Mouse (Mus musculus) right cerebral cortex, postnatal 10 days (tissue): ENCODE results near the gene Amh.
"Not testable (repeated sequence)": the region's sequence is repeated elsewhere in the genome, so short reads cannot be mapped to it uniquely, and the experiment has no call there.

ENCODE experiments used
- DNase-seq, 2 experiments: peaks; one replicate each; pipeline ENCODE4 v3.0.0; 2021; ENCODE audit warnings: low spot score in 2 of 2

Amh gene

DNA sequence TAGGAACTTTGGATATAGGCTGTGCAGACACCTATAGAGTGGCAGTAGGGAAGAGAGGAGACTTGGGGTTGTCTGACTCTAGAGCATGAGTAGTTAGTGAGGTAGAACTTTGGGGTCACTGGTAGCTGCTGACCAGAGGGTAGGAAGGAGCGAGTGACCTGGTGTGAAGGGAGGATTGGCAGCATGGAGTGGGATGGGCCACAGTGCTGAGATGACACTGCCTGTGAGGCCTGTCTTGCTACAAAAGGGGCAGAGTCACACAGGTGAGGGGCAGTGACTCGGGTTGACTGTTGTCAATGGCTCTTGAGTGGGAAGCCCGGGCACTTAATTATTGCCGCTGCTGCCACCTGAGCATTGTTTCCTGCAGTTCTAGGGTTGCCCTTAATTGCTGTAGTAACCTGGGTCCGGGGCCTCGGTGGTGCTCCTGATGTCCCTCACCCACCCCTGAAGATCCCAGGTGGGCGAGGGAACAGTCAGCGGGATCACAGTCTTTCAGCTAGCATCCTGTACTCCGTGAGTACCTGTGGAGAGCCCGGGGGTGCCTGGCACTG lies 22.9 kb downstream of the Amh start:
- no peak for DNase-seq

DNA sequence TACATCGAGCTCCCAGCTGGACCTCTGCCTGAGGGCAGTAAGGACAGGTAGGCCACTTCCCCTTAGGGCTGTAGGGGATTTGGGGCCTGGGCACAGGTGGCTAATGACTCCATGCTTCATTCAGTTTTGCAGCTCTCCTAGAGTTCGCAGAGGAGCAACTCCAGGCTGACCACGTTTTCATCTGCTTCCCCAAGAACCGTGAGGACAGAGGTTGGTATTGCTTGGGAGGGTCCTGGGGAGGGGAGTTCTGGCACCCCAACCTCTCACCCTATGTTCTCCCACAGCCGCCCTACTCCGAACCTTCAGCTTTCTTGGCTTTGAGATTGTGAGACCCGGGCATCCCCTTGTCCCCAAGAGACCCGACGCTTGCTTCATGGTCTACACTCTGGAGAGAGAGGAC lies 23.5 kb downstream of the Amh start:
- DNase-seq = not testable (repeated sequence)

DNA sequence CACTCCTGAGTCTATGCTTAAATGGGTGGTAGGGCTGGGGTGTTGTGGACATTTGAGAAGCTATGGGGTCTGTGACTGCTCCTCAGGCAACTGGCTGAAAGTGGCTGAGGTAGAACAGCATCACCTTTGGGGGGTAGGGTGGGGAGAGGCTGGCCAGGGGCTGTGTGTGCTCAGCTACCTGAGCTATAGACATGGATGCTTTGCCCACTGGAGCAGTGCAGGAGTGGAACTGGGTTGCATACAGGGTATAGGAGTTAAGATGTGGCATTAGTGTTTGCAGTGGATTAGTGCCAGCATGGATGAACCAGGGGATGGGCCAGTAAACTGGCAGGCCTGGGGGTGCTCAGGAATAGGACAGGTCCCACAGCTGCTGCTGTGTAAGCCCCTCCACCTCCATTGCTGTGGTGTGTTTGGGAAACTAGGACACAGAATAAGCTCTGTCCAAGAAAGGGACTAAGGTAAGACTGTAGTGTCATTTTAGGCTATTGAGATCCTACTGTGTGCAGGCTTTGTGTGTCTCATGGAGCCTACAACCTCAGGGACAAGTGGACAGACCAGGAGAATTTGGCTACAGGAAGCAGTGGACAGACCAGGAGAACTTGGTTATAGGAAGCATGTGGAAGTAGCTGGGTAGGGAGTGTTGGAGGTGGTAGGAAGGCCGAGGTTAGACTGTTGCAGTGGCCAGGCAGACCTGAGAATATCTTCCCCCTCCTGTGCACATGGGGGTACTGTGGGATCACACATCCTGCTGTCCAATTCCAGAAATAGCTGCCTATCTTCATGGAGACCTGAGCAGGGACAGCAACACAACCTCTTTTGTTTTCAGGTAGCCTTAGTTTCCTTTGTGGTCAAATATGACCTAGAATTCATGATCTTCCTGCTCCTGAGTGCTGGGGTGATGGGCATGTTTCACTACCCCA lies 24.6 kb downstream of the Amh start:
- no peak for DNase-seq

DNA sequence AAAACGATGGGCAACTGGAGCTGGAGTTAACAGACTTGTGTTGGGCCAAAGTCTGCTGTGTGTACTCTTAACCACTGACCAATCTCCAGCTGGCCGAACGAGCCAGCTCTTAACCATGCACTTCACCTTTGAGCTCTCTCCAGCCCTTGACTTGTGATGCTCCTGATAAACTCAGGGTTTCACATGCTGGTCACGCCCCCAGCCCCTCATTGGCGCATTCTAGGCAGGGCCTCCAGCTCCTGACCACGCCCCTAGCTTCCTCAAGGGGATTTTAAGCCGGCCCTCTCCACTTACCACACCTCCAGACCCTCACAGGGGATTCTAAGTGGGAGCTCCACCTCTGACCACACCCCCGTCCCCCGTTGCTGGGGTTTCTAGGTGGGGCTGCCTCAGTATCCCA lies 26.1 kb downstream of the Amh start:
- DNase-seq = peak; percentile 68 to 71

DNA sequence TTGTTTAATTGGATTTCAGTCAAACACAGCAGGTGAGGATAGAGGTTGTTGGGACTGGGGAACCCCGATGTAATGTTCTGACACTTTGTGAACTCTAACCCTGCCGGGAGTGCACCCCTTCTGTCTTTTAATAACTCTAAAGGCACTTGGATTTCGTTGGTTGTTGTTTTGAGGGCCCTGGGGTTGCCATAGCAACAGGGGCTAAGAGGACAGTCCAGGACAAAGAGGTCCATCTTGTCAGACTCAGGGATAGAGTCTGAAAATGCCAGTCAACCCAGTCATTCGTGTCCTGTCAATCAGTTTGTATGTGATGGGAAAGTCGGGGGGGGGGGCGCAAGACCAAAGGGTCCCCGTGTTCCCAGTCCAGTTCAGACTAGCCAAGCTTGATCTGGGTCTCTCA lies 27.8 kb downstream of the Amh start:
- DNase-seq = no peak

DNA sequence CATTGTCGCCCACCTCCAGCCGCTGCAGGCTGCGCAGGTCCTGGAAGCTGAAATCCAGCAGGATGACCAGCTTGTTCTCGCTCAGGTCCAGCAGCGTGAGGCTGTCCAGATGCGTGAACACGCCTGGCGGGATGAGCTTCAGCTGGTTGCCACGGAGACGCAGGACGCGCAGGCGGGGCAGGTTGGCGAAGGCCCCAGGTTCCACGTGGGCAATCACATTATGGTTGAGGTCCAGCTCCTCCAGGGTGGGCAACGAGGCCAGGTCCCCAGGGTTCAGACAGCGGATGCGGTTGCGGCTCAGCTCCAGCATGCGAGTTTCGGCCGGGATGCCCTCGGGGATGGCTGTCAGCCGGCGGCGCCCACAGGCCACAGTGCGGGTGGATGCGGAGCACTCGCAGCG lies 30.6 kb downstream of the Amh start:
- no peak for DNase-seq

DNA sequence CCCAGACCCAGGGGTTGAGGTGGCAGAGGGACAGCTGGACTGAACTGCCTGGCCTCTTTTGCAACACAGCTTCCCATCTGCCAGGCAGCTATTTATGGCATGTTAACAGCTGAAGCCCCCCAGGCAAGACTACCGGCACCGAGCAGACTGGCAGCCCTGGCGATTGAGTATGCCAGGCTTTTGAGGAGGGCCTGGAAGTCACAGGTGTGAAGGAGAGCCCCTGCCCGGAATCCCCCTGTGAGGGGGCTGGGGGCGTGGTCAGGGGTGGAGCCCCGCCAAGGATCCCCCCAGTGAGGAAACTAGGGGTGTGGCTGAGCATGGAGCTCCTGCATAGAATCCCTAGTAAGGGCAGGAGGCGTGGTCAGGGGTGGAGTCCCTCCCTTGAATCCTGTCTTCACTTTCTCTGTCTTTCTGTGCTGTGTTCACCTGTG lies 31.9 kb downstream of the Amh start:
- DNase-seq = no peak

DNA sequence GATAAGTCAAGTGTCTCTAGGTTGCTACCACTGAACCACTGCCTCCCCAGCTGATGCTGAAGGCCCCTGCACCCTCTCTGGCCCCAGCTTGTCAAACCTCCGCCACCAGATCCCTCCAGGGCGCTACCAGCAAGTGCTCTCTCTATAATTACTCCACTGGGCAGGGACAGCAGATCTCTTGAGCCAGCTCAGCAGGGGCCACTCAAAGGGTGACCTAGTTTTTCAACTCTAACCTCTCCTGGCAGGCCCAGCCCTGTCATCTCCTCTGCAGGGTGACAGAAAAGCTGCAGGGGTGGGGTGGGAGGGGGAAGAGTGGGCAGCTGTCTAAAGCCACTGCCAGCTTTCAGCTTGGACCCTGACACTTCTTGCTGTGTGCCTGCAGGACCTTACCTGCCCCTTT lies 32.8 kb downstream of the Amh start:
- DNase-seq = no peak

DNA sequence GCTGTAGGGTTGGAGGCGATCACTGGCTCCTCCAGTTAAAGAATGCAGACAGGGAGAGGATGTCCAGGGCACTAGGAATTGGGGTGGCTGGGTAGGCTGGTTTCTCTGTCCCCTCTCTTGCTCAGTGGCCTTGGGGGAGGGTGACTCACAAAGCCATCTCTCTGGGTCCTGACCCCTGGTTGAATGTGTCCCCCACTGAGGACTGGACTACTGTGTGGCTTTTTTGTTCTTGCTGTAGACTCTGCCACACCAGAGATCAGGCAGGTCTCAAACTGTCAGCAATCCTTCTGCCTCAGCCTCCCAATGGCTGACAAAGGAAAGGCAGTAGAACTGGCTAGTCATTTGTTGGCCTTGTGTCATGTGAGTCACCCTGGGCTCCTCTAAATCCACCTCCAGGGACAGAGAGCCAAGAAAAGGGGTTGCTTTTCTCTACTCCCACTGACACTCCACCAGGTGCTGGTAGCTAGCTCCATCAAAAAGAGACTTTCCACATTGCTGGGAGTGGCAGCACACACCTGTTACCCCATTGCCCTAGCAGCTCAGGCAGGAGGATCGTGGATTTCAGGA lies 33.4 kb downstream of the Amh start:
- no peak for DNase-seq

DNA sequence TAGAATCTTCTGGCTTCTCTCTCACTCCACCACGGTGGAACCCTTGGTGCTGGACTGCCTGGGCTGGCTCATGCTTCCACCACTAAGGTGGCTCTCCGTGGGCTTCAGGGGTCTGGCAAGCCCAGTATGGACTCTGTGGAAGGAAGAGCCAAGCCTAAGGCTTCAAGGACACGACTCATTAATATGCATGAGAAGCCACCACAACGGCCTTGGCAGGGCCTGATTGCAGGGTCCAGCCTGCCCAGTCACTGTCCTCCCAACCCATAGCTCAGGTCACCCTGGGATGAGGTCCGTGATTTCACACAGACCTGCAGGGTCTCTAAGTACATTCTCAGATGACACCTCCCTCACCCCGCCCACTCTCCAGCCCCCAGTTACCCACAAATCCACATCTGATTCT lies 34.8 kb downstream of the Amh start:
- DNase-seq = no peak

DNA sequence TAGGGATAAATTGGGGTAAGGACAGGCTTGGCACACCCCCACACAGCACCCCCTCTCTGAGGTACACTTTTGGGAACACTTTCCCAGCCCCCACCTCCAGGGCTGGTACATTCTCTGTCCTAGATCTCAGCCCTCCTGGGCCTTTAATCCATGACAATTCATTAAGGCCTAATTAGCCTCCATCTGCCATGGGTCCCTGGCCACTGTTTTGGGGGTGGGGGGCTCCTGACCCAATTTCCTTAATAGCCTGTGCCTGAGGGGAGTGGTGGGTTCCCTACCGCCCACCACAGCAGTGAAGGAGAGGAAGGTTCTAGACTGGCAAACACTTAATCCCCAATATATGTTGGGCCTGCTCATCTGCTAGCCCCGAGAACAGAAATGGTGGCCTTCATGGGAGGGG lies 36.6 kb downstream of the Amh start:
- DNase-seq = no peak

DNA sequence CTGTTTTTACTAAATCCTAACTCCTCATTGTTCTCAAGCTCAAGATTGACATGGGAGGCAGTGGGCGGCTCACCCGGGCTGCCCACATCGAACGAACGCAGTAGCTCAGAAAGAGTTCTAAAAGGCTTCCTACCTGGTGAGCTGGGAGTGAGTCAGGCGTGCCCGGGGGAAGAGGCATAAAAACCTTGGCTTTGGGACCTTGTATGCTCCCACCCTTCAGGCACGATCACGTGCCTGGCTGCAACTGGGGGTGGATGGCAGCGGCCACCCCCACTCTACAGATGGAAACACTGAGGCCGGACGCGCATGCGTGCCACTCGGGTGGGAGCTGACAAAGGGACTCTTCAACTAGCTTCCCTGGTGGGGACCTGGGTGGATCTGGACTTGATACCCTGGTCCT lies 37.3 kb downstream of the Amh start:
- no peak for DNase-seq

DNA sequence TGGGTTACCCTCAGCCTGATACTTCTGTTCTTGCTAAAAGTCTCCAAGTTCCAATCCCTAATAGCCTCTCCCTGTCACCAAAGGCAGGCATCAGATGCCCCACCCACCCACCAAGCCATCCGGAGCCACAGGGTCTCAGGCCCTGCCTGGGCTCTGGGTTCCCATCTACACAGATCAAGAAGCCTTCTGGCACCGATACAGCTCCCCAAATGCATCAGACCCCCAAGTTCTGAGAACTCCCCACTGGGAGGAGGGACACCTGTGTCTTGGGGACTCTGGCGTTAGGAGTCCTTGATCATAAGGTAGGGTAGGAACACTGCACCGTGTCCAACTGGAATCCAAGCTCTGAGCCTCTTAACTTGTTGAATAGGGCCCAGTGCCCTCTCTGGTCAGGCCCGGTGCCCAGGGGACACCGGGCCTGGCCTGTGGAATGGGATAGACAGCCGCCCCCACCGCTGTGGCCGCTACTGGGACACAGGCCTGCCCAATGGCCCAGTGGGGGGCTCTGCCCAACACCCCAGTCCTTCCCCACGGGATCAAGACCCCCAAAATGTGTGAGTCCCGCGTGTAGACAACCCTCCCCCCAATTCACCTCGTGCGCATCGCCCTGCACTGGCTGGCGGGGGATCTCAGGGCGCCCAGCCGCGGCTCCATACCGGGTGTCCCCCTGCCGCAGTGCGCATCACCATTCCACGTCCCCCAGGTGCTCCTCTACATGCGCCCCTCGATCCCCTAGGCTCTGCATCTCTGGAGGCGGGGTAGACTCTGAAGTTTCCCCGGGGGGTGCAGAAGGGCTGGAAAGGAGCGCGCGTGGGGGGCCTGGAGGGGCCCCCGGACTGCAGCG lies 38.3 kb downstream of the Amh start:
- no peak for DNase-seq

DNA sequence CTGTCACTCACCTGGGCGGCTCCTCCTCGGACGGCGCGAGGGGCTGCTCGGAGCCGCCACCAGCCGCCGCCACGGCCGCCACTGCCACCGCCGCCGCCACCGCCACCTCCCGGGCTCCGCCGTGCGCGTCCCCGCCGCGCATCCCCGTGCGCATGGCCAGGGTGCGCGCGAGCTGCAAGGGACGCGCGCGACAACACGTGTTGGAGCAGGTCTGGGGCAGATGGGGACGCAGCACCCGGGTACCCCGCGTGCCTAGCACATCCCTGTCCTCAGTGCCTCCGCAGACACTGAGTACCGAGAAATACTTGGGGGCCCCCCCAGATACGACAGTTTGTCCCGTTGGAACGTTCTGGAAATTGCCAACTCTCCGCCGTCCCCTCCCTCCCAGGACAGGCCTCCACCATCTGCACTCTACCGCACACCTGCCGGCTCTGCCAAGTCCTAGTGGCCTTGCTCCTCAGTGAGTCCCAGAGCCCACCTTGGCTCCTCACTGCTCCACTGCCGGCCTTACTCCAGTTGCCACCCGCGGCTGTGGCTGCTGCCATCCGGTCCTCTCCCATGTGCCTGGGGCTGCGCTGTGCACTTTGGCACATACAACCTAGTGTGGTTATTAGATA lies 39.0 kb downstream of the Amh start, which contains the start of gene Lingo3:
TSS of gene Lingo3 (minus strand) at position 109 of the 617 bp plus-strand sequence.
- DNase-seq = peak; percentile 77 to 80

DNA sequence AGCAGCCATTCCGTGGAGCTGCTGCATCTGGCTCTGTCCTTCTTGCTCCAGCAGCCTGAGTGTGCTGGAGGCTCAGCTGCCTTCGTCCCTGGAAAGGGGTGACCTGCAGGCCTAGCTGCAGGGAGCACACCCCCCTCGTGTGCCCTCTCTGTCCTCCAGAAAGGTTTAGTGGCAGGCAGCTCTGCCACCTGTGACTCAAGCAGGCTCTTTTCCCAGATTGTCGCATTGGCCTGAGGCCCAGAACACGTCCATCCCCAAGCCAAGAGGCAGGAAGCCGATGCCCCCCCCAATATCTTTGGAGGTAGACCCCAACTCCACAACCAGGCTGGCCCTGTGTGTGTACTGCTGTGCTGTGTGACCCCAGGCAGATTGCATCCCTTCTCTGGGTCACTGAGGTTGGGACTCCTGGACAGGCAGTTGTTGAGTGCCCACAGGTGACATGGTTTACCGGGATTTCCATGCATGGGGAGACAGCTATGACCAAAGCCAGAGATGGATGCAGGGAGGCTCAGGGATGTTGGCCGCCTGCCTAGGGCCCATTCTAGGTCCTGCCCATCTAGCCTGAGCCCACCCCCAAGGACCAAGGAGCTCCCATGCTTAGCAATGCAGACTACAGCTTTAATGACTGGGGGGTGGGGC lies 40.1 kb downstream of the Amh start:
- no peak for DNase-seq

DNA sequence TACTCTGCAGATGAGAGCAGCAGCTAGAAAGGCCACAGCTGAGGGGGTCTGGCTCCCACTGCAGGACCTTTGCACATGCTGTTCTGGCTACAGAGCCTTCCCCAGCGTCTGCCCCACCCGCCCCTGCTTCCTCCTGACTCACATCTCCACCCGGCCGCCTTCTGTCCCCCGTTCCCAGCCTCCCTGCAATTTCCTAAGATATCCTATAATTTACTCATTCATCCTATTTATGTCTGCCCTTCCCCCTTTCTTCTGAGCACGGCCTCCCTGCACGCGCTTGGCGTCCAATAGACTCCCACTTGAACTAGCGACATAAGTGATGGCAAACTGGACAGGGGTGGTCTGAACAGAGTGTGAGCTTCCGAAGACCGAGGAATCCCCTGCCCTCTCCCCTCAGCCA lies 40.7 kb downstream of the Amh start:
- DNase-seq = no peak

DNA sequence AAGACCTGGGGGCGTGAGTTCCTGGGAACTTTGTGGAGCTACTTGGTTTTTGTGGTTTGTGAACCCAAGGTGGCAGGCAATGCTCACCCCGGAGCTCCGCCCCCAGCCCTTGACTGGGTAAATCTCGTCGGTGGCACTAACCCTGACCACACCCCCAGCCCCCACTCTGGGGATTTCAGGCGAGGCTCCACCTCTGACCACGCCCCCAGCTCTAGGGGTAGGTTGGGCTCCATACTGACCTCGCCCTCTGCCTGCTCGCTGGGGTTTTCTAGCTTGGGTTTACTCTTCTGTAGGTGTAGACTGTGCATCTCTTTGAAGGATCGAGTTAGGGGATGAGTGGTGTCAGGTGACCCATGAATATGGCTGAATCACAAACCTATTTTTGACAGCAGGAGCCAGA lies 43.5 kb downstream of the Amh start:
- peak in 1 of 2 experiments; percentile 55 for DNase-seq

DNA sequence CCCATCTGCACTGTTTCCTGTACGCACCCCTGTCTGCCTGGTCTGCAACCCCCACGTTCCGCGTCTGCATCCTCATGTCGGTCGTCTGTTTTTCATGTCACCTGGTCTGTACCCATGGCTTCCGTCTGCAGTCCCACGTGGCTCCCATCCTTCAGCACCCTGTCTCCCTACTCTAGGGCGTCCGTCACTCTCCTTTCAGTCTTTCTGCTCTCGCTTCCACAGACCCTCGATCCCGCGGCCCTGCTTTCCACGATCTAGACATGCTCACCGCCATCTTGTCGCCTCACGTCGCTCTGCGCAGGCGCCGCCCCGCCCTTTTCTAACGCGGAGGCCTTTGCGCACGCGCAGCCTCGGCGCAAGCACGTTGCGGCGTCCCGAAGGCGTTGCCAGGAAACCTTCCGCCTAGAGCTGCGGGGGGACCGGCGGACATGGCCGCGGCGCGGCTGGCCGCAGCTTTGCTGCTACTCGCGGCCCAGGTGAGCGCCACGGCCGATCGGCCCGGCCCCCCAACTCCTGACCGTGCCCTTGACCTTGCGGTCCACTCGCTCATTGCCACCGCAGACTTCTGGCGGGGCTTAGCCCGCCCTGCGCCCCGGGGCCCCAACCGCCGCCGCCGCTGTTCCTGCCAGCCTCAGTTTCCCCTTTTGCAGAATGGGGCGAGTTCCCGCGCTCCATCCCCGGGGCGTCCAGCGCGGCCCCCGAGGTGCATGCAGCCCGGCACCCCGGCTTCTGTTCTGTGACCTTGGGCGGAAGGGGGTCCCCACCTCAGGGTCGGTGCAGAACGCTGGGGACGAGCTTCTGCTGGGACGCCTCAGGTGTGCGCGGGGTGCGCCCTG lies 50.1 kb downstream of the Amh start, which contains the start of the genes Lsm7 and Sppl2b:
TSS of gene Lsm7 (minus strand) at position 297 of the 836 bp plus-strand sequence.
TSS of gene Sppl2b (plus strand) at position 363 of the 836 bp plus-strand sequence.
- peak; percentile 97 to 98 for DNase-seq

DNA sequence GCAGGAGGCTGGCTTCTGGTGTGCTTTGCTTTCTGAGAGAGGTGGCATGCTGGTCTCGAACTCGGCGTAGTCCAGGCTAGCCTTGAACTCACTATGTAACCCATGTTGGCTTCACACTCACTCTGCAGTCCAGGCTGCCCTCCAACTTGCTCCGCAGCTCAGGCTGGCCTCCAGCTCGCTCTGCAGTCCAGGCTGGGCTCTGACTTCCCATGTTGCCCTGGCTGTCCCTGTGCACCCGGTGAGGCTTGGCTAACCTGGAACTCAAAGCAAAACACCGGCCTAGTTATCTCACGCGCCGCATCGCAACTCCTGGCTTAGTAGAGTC lies 50.7 kb downstream of the Amh start:
- no peak for DNase-seq

DNA sequence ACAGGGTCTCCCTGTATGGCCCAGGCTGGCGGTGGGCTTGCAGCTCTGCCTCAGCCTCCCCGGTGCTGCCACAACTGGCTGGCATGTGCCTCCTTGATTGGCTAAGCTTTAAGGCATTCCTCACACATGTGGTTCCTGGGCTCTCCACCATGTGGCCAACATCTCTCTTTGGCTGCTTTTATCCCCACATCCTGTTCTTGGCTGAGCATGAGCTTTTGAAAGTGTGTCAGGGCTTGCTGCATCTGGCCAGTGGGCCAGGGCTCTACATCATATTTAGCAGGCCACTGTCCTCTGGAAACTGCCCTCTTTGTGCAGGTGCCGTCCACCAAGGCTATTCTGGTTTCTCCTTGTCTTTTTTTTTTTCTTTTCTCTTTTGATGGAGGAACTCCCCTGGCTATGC lies 51.2 kb downstream of the Amh start:
- DNase-seq = peak; percentile 61 to 78
